Mouse (Mus musculus) right cerebral cortex, postnatal 25 days (tissue): Measurements from ENCODE around the gene Wbp2.
"Not testable (repeated sequence)": the region's sequence is repeated elsewhere in the genome, so short reads cannot be mapped to it uniquely, and the experiment has no call there.

Experiments used
- DNase-seq: peaks from one replicate; pipeline ENCODE4 v3.0.0; 2022

Wbp2 gene

GRCm38 (mm10) chr11:116086258-116087193, at the start of gene Wbp2:
Wbp2 (minus strand) TSS chr11:116086995.
- DNase-seq, result peak; percentile 96

GRCm38 (mm10) chr11:116134171-116134570, 47.4 kb upstream of the Wbp2 start:
- no peak for DNase-seq

DNA sequence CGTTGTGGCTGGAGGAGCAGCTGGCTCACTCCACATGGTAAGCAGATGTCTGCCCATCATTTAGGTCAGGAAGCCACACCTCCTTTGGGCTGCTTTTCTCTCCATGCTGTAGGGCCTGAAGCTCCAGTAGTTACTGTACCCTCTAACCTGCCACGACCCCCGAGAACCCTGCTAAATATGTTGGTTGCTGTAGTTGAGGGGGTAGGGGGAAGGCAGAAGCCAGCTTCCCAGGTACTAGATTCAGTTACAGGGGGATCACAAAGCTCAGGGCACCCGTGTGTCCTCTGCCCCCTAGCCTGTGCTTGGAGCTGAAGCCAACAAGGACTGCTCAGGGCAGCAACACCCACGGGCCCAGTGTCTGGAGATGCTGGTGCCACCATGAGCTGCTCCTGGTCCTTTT, 46.7 kb upstream of the Wbp2 start:
- DNase-seq, result no peak

GRCm38 (mm10) chr11:116132366-116133333, 45.9 kb upstream of the Wbp2 start:
- DNase-seq, result no peak

GRCm38 (mm10) chr11:116131349-116132170, 44.8 kb upstream of the Wbp2 start:
- no peak for DNase-seq

- peak; percentile 88 for DNase-seq
These were observed 43.9 kb upstream of the Wbp2 start, which contains the start of gene Trim65 for GRCm38 (mm10) chr11:116130488-116131205. Trim65 (minus strand) TSS chr11:116131128.

DNA sequence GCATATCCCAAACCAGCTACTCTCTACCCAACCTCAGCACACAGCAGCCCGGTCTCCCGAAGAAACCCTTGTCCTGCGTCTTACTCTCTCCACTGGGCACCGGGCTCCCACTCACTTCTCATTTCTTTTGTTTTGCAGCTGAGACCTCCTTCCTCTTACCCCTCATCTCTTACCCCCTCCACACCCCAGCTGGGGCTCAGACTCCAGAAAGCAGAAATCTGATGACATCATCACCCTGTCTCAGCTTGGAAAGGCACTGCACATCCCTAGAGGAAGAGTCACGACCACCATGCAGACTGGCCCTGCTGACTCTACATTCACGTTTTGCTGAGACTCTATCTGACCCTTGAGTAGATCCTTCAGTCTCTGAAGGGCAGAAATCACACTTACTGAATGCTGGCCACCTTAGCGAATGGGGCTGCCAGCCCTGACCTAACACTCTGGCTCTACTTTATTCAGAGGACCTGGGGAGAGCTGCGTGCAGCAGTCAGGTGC, 43.2 kb upstream of the Wbp2 start:
- no peak for DNase-seq

DNA sequence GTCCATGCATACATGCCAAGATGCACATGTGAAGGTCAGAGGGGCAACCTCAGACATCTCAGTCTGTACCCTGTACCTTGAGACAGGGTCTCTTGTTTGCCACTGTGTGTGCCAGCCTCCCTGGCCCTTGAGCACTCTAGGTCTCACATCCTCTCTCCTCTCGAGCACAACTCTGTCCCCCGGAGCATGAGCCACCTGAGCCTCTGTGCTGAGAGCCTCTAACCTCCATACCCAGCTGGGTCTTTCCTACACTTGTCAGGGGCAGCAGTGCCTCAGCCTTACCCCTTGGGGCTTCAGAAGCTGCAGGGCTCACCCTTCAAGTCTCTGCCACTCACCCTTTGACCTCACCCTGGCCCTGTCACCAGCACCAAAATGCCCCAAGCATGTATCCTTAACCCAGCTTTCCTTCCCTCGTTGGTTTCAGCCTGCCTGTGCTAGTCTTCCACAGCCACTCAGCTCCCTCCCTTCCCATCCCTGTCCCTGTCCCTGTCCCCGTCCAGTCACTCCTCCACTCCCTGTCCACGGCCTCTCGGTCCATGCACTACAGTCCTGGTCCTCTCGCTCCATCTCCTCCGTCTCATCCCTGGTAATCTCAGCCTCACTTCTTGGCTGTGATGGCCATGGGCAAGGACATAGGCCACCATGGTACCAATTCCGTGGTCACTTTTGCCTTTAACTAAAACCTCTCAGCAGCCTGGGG, 42.4 kb upstream of the Wbp2 start:
- no peak for DNase-seq

DNA sequence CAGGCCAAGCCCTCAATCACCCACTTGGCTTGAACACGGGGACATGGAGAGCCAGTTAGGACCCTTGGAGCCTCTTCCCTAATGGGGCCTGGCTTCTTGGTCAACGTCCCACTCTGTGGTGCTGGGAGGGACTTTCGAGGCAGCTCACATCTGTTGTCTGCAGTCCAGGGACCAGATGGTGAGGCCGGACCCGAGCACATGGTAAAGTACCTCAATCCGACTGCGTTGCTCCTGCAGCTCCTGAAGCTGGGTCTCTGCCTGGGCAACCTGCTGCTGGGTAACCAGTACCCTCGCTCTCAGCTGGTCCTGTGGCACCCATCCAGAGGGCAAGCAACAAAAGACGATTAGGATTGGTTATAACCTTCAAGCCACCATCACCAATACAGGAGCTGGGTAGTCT, 41.2 kb upstream of the Wbp2 start:
- no peak for DNase-seq

- DNase-seq, result no peak
These were observed 40.6 kb upstream of the Wbp2 start, which contains the start of gene Trim47 for GRCm38 (mm10) chr11:116127156-116127980. Trim47 (minus strand) TSS chr11:116127210.

GRCm38 (mm10) chr11:116126261-116126660, 39.5 kb upstream of the Wbp2 start:
- DNase-seq, result no peak

DNA sequence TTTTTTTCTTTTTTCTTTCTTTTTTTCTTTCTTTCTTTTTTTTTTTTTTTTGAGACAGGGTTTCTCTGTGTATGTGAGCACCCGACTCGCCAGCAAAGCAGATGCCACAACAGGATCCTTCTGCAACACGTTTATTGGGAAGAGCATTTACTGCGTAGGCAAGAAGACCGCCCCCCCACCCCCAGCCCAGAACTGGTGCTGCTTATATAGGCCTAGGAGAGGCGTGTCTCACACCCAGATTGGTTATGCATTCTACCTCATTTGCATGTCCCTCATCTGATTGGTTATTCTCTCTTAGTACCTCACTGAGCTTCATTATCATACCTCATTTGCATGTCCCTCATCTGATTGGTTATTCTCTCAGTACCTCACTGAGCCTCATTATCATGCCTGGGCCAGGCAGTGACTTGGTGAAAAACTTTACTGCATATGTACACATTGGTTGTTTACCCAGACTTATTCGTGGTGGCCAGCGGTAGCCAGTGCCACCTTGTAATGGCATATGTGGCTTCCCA, 35.0 kb upstream of the Wbp2 start:
- DNase-seq, result not testable (repeated sequence)

DNA sequence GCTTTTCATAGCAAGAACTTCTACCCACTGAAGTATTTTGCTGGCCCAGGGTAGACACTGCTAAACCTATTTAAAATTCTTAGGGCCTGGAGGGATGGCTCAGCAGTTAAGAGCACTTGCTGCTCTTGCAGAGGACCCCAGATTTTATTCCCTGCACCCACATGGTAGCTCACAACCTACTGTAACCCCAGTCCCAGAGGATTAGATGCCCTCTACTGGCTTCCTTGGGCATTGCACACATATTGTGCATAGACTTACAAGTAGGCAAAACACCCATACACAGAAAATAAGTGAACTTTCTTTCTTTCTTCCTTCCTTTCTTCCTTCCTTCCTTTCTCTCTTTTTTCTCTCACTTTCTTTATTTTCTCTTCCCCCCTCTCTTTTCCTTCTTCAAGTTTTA, 31.0 kb upstream of the Wbp2 start:
- DNase-seq, result no peak

GRCm38 (mm10) chr11:116117241-116117640, 30.4 kb upstream of the Wbp2 start:
- no peak for DNase-seq

- DNase-seq, result no peak
These were observed 24.9 kb upstream of the Wbp2 start for GRCm38 (mm10) chr11:116111611-116112203.

- no peak for DNase-seq
These were observed 24.3 kb upstream of the Wbp2 start for GRCm38 (mm10) chr11:116111067-116111466.

DNA sequence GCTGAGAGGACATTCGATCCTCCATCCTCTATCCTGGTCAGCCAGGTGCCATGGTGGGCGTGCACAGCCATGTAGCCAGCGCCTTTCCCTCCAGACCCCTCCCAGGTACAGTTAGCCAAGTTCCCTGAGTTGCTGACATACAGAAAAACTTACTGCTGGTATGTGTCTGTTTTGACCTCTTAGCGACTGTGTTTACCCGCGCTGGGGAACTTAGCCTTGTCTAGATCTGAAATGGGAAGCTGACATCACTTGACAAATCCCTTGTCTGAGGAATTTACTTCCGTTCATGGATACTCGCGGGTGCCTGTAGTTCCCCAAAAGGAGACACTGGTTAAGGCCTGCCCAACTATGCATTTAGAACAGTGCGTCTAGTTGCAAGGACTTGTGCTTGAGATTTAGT, 23.7 kb upstream of the Wbp2 start:
- no peak for DNase-seq

GRCm38 (mm10) chr11:116110131-116110530, 23.3 kb upstream of the Wbp2 start:
- DNase-seq, result no peak

GRCm38 (mm10) chr11:116109441-116110081, 22.8 kb upstream of the Wbp2 start:
- DNase-seq, result no peak
